Mouse (Mus musculus) spleen, postnatal 4 days (tissue): Measurements from ENCODE around the gene Ndufaf3.

Source experiments
- DNase-seq, 2 experiments: peaks; one replicate each; pipeline ENCODE4 v3.0.0; 2022; ENCODE audit warnings: low spot score in 2 of 2

Gene Ndufaf3

GRCm38 (mm10) chr9:108573774-108574690 is 6.8 kb upstream of the Ndufaf3 start:
- peak; percentile 66 to 84 for DNase-seq

GRCm38 (mm10) chr9:108572321-108572720 is 5.1 kb upstream of the Ndufaf3 start:
- no peak for DNase-seq

GRCm38 (mm10) chr9:108571401-108571973 is 4.3 kb upstream of the Ndufaf3 start:
- no peak for DNase-seq

- DNase-seq = peak; percentile 90 to 94
These were observed 3.1 kb upstream of the Ndufaf3 start for GRCm38 (mm10) chr9:108570207-108570896.

- DNase-seq = peak; percentile 87 to 90
These were observed 2.4 kb upstream of the Ndufaf3 start, which contains the start of gene Dalrd3 for GRCm38 (mm10) chr9:108569381-108570206. TSS of gene Dalrd3 (plus strand) at chr9:108569886.

- DNase-seq = peak in 1 of 2 experiments; percentile 68
These were observed 1.3 kb upstream of the Ndufaf3 start for GRCm38 (mm10) chr9:108568511-108568921.

- peak in 1 of 2 experiments; percentile 42 for DNase-seq
These were observed 741 bp upstream of the Ndufaf3 start for GRCm38 (mm10) chr9:108567931-108568419.

GRCm38 (mm10) chr9:108565881-108566814 is 1.1 kb downstream of the Ndufaf3 start:
- peak in 1 of 2 experiments; percentile 63 for DNase-seq

- no peak for DNase-seq
These were observed 3.1 kb downstream of the Ndufaf3 start for GRCm38 (mm10) chr9:108564131-108564530.

- DNase-seq = no peak
These were observed 3.6 kb downstream of the Ndufaf3 start for GRCm38 (mm10) chr9:108563671-108564070.

- DNase-seq = peak; percentile 92 to 94
These were observed 6.9 kb downstream of the Ndufaf3 start, which contains the start of gene Impdh2 for GRCm38 (mm10) chr9:108560227-108560841. TSS of gene Impdh2 (plus strand) at chr9:108560286.

GRCm38 (mm10) chr9:108559169-108559568 is 8.1 kb downstream of the Ndufaf3 start:
- no peak for DNase-seq

- no peak for DNase-seq
These were observed 20.4 kb downstream of the Ndufaf3 start for GRCm38 (mm10) chr9:108546875-108547274.

GRCm38 (mm10) chr9:108545986-108546385 is 21.2 kb downstream of the Ndufaf3 start:
- no peak for DNase-seq

- DNase-seq = no peak
These were observed 26.4 kb downstream of the Ndufaf3 start for GRCm38 (mm10) chr9:108540846-108541245.

- DNase-seq = no peak
These were observed 35.7 kb downstream of the Ndufaf3 start for GRCm38 (mm10) chr9:108531496-108531895.

GRCm38 (mm10) chr9:108530954-108531353 is 36.3 kb downstream of the Ndufaf3 start:
- no peak for DNase-seq

GRCm38 (mm10) chr9:108525400-108525799 is 41.8 kb downstream of the Ndufaf3 start:
- DNase-seq = no peak

- DNase-seq = no peak
These were observed 43.9 kb downstream of the Ndufaf3 start for GRCm38 (mm10) chr9:108523341-108523740.
